Mouse (Mus musculus): ENCODE data around the gene Strada. TPM values are rescaled to one million over a fixed set of nuclear protein-coding genes. Genes with fewer than 3 reads are reported as not detected.
A peak's percentile ranks its signal among the peaks of the same experiment; 100 is the strongest.
"Not testable (repeated sequence)": the region's sequence is repeated elsewhere in the genome, so short reads cannot be mapped to it uniquely, and the experiment has no call there.

Strada gene
- 10 to 100 TPM; 12.5 to 13.4 TPM for total RNA-seq (2021)

DNA sequence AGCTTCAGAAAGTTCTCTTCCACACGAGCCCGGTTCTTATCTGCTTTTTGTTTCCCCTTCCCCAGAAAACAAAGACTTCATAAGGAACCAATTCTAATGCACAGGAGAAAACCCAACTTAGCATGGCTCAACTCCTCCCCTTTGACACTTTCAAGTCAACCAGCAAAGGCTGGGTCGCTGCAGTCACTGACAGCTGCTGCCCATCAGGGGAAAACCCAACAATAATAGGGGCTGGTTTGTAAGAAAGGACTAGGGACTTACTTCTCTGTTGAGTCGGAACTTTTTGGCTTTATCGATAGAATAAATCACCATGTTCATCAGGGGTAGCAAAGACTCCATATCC is at the start of gene Strada:
Strada (minus strand) TSS at position 46 of the 343 bp plus-strand sequence.
- no peak for DNase-seq

DNA sequence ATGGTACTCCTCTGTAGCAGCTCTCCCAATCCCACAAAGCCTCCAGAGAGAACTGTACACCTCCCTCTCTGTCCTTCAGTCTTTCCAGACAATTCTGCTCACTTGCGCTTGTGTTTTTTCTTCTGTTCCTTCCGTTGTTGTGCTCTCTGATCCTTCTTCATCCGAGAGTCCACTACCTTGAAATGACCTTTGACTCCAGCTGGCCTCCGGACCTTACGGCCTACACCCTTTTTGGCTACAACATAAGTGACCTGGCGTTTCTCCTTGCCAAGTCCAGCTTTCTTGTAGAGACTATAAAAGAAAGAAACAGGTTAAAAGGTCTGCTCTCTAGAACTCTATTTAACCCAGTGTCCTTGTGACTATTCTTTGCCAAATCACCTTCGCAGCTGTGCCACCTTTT is 47.4 kb upstream of the Strada start:
- no peak for DNase-seq

DNA sequence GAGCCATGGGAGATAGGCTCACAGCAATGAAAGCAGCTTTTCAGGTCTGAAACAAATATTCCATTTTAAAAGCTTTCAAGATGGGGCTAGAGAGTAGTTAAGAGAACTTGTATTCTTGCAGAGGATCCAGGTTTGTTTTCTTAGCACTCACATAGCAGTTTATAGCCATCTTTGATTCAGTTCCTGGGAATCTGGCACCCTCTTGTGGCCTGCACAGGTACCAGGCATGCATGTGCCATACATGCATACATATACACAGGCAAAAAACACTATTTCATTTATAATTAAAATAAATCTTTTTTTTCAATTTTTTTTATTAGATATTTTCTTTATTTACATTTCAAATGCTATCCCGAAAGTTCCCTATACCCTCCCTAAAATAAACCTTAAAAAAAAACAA is 44.9 kb upstream of the Strada start:
- DNase-seq = no peak

- not testable (repeated sequence) for DNase-seq
These were observed 32.0 kb upstream of the Strada start for GRCm38 (mm10) chr11:106233978-106234377.

- DNase-seq = no peak
These were observed 18.6 kb upstream of the Strada start for GRCm38 (mm10) chr11:106220603-106221002.

GRCm38 (mm10) chr11:106216730-106217490 is 14.9 kb upstream of the Strada start, which contains the start of gene Ddx42:
Gene Ddx42, plus strand, starts transcription at chr11:106216926.
- DNase-seq = peak; percentile 92

DNA sequence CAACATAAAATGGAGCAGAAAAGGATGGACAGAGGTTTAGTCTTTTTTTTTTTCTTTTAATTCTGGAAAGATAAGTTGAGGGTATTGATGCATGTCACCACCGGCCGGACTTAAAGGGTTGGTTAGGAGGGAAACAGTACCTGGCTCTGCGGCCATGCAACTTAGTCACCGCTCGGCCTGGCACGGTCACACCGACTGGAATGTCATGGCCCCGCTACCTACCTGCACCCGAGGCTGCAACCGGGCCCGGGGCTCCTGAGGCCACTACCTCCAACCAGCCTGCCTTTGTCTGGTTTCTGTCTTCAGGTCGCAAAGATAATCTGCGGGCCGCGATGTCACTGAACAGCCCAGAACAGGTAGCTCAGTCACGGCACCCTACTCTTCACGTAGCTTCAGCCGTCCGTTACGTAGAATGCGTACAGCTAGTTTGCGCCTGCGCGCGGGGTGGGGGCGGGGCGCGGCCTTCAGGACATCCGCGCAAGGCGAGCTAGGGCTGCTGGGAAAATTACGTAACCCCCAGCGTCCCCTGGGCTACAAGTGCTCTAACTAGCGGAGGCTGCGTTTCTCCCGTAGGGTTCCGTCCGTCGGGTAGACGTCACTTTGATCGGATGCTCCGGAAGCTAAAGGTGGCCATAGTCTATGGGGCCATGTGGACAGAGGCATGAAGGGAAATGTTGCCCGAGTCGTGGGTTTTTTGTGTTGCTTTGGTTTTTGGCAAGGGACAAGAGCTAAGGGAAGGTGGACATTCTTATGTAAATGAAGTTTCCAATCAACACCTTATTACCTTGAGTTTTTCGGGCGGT is 14.2 kb upstream of the Strada start, which contains the start of gene Ccdc47:
Ccdc47 (minus strand) TSS at position 418 of the 803 bp plus-strand sequence.
- peak; percentile 94 for DNase-seq

DNA sequence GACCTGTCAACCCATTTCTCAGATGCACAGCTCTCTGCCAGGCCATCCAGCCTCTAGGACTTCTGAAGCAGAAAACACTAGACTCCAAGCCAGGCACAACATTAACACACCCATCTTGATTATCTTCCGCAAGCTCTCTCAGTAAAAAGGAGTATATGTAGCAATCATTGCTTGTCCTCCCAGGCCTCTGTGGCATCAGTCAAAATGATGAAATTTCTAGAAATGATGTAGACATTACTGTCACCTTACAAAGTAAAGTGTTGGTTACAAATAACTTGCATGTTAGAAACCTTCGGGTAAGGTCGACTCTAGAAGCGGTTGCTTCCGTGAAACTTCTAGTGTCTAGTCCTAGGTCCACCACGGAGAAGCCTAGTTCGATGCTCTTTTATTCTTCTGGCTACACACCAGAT is 13.5 kb upstream of the Strada start:
- no peak for DNase-seq

DNA sequence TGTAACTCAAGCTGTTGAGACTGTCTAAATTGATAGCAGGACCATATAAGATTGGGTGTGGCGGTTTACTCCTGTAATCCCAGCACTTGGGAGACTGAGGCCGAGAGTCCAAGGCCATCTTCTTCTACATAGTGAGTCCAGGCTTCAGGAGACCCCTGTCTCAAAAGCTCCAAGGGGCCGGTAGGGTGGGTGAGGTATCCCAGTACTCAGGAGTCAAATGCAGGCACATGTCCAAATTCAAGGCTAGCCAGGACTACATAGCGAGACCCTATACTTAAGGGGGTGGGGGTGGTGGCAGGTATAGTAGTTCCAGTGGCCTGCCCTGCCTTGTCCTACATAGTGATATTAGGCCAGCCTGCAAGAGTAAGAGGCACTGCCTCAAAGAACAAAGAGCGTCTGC is 12.9 kb upstream of the Strada start:
- DNase-seq = no peak

- DNase-seq = peak; percentile 37
These were observed 10.8 kb upstream of the Strada start for GRCm38 (mm10) chr11:106212771-106213170.

- DNase-seq = no peak
These were observed 438 bp downstream of the Strada start for GRCm38 (mm10) chr11:106201337-106202122.

GRCm38 (mm10) chr11:106200756-106201155 is 1.2 kb downstream of the Strada start:
- DNase-seq = no peak

GRCm38 (mm10) chr11:106199997-106200396 is 2.0 kb downstream of the Strada start:
- DNase-seq = not testable (repeated sequence)

DNA sequence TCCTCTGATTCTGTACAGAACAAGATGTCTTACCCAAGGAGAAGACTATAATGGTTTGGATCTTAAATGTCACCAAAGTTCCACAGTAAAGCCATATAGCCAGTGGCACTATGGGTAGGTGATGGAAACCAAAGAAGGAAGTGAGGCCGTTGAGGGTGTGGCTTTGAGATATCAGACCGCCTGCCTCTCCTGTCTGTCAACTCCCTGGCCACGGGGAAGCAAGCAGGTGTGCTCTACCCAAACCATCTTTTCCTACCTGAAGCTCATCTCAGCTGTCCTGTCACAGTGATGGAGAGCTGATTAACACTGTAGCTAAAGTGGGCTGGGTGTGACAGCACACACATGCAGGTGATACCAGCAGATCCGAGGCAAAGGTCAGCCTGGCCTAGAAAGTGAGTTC is 3.7 kb downstream of the Strada start:
- no peak for DNase-seq

DNA sequence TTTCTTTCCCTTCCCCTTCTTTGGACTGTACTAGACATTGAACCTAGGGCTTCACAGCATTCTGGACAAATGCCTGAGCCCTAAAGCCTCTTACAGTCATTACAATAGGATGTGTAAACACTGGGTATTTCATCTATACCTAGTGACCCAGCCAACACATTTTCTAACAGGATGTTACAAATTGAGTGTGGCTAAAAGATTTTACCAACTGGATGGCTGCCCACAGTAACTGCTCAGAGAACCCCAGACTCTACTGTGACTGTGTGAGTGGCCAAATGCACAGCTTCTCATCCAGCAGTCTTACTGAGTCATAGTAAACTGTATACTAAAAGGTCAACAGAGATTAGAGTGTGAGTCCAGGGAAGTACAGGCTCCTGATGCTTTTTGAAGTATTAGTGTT is 6.6 kb downstream of the Strada start:
- no peak for DNase-seq

GRCm38 (mm10) chr11:106194891-106195290 is 7.1 kb downstream of the Strada start:
- DNase-seq = no peak

DNA sequence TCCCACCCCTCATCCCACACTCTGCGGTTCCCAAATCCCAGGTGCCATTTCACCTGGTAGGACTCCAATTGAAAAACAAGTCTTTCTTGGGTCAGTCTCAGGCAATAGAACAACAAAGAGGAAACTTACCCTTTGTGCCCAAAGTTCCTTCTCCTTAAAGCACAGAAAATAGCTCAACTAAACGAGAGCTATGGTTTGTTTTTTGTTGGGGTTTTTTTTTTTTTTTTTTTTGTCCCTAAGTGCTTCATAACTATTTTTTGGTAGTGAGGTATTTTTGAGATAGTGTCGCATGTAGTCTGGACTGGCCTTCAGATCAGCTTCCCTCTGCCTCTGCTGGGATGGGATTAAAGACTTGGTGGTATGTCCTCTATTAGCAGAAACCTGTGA is 7.8 kb downstream of the Strada start:
- DNase-seq = no peak

DNA sequence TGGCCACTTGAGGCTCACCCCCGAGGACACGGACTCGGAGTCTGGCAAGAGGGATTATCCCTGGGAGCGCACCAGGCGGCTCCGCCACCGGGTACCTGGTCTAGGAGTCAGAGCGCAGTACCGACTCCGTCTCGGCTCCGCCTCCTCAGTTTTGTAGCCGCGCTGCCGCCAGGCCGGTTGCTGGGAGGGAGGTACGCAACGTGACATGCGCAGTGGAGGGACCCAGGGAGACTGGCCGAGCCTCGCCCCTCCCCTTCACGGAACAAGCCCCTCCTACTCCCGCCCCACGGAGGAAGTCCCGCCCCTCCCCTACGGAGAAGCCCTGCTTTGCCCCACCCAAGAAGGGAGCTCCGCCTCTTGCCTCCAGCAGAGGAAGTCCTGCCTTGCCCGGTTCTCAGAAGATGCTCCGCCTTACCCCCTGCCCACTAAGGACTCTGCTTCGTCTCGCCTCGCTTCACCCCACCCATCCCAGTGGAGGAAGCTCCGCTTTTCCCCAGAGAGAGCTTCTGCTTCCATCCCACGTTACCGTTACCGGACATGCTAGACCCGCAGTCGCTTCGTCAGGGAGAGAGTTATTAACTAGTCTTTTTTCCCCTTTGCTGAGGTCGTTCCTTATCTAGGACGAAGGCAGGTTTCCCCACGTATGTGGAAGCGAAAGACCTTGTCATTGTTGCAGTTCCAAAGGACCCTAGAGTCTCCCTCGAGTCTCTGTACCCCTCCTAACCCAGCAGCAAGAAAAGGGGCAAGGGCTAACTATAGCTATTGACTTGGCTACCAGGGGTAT is 8.4 kb downstream of the Strada start:
- peak; percentile 98 for DNase-seq

DNA sequence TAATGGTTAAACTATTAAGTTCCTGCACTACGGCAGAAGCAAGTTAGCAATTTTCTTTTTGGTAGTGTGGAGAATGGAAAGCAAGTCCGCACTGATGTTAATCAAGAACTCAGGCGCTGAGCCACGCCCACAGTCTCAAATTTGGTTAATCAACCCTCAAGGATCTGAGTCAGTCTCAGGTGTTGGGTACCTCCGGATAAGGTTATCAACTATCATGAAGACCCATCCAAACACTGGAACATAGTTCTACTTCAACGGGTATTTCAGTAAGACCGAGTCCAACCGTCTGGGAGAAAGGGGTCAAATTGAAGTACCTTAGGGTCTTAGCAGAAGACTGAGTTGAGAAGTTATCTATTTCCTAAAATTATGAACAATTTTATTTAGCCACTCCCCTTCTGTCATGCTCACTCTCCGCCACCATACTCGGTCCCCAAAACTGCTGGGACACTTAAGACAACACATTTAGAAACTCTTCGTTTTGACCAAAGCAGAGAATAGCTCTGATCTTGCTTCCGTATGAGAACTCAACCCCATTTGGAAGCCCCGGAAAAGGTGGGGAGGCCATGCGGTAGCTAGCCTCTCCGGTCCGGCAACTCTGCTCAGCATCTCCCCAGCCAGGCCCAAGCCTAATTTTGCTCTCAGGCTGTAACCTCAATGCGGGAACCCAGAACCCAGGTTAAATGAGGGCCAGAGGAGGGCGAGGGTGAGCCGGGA is 9.2 kb downstream of the Strada start:
- DNase-seq = no peak

DNA sequence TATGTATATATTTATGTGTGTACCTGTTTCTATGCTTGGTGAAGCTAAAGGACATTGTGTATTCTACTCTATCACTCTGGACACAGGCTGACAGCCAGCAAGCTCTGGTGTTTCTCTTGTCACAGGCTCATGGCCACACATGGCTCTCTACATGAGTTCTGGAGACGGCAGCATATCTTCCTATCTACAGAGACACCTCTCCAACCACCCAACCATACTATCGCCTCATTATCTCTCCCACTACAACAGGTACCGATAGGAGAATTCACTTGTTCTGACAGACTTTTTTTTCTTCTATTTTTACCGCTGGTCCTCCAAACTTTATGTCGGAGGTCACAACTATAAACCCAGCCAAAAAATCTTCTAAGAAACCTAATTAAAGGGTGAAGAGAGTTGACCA is 9.7 kb downstream of the Strada start:
- no peak for DNase-seq

- DNase-seq = no peak
These were observed 10.3 kb downstream of the Strada start for GRCm38 (mm10) chr11:106191716-106192115.
